Mouse (Mus musculus): ENCODE results near the gene 4930402H24Rik.

The 4930402H24Rik gene

GRCm38 (mm10) chr2:130791722-130792121, 114.5 kb downstream of the 4930402H24Rik start:
- TF ChIP-seq GATA4 (IDR thresholded peaks at IDR 0.05; ENCODE audit: insufficient replicate concordance, low read length): no peak

- no peak for TF ChIP-seq GATA4 (IDR thresholded peaks at IDR 0.05; ENCODE audit: insufficient replicate concordance, low read length)
Observed at GRCm38 (mm10) chr2:130789642-130790041, 116.6 kb downstream of the 4930402H24Rik start.

- no peak for TF ChIP-seq GATA4 (IDR thresholded peaks at IDR 0.05; ENCODE audit: insufficient replicate concordance, low read length)
Observed at GRCm38 (mm10) chr2:130789039-130789438, 117.2 kb downstream of the 4930402H24Rik start.

- TF ChIP-seq GATA4 (IDR thresholded peaks at IDR 0.05; ENCODE audit: insufficient replicate concordance, low read length): no peak; the same call in 1 of the 2 replicates
Observed at GRCm38 (mm10) chr2:130784939-130785338, 121.3 kb downstream of the 4930402H24Rik start.

- TF ChIP-seq GATA4 (IDR thresholded peaks at IDR 0.05; ENCODE audit: insufficient replicate concordance, low read length): no peak
Observed at GRCm38 (mm10) chr2:130780615-130781303, 125.4 kb downstream of the 4930402H24Rik start.

- no peak for TF ChIP-seq GATA4 (IDR thresholded peaks at IDR 0.05; ENCODE audit: insufficient replicate concordance, low read length)
Observed at GRCm38 (mm10) chr2:130779935-130780334, 126.3 kb downstream of the 4930402H24Rik start.

GRCm38 (mm10) chr2:130776610-130777009, 129.6 kb downstream of the 4930402H24Rik start:
- peak; percentile 82; the same call in 1 of the 2 replicates for TF ChIP-seq GATA4 (IDR thresholded peaks at IDR 0.05; ENCODE audit: insufficient replicate concordance, low read length)

GRCm38 (mm10) chr2:130767483-130767882, 138.7 kb downstream of the 4930402H24Rik start:
- TF ChIP-seq GATA4 (IDR thresholded peaks at IDR 0.05; ENCODE audit: insufficient replicate concordance, low read length): no peak

GRCm38 (mm10) chr2:130765396-130765795, 140.8 kb downstream of the 4930402H24Rik start:
- TF ChIP-seq GATA4 (IDR thresholded peaks at IDR 0.05; ENCODE audit: insufficient replicate concordance, low read length): no peak

GRCm38 (mm10) chr2:130760876-130761275, 145.3 kb downstream of the 4930402H24Rik start:
- TF ChIP-seq GATA4 (IDR thresholded peaks at IDR 0.05; ENCODE audit: insufficient replicate concordance, low read length): no peak

- TF ChIP-seq GATA4 (IDR thresholded peaks at IDR 0.05; ENCODE audit: insufficient replicate concordance, low read length): no peak
Observed at GRCm38 (mm10) chr2:130755061-130755607, 151.1 kb downstream of the 4930402H24Rik start.

GRCm38 (mm10) chr2:130754596-130754995, 151.6 kb downstream of the 4930402H24Rik start:
- no peak for TF ChIP-seq GATA4 (IDR thresholded peaks at IDR 0.05; ENCODE audit: insufficient replicate concordance, low read length)

GRCm38 (mm10) chr2:130750449-130750848, 155.8 kb downstream of the 4930402H24Rik start:
- no peak for TF ChIP-seq GATA4 (IDR thresholded peaks at IDR 0.05; ENCODE audit: insufficient replicate concordance, low read length)

GRCm38 (mm10) chr2:130749708-130750107, 156.5 kb downstream of the 4930402H24Rik start:
- TF ChIP-seq GATA4 (IDR thresholded peaks at IDR 0.05; ENCODE audit: insufficient replicate concordance, low read length): no peak

GRCm38 (mm10) chr2:130743576-130743975, 162.6 kb downstream of the 4930402H24Rik start:
- TF ChIP-seq GATA4 (IDR thresholded peaks at IDR 0.05; ENCODE audit: insufficient replicate concordance, low read length): no peak

- TF ChIP-seq GATA4 (IDR thresholded peaks at IDR 0.05; ENCODE audit: insufficient replicate concordance, low read length): no peak
Observed at GRCm38 (mm10) chr2:130740096-130740495, 166.1 kb downstream of the 4930402H24Rik start.

- TF ChIP-seq GATA4 (IDR thresholded peaks at IDR 0.05; ENCODE audit: insufficient replicate concordance, low read length): no peak
Observed at GRCm38 (mm10) chr2:130738019-130738418, 168.2 kb downstream of the 4930402H24Rik start.

Data from liver, adult (tissue).